ENCODE assay signal across 8 mouse cellular contexts in genomic region chr17:35295796-35296195, GRCm38 (mm10). TPM values are rescaled to one million over a fixed set of nuclear protein-coding genes. Genes with fewer than 3 reads are reported as not detected.
DNase-seq lines count a peak whose midpoint lies in the region; ATAC-seq and TF ChIP-seq lines count a peak whose summit lies in the region.
"Not testable (repeated sequence)": the region's sequence is repeated elsewhere in the genome, so short reads cannot be mapped to it uniquely, and the experiment has no call there.

No protein-coding gene starts in this region.

- peak; percentile 61; the same call in 1 of the 2 replicates for ATAC-seq in granulocyte monocyte progenitor cell, adult 5-6 weeks (replicated peaks; ENCODE audit: poor library complexity, severe bottlenecking)
- not testable (repeated sequence) for ATAC-seq in kidney, postnatal 0 days (replicated peaks; ENCODE audit: low FRiP score, low read depth); liver, embryonic 13.5 days (ENCODE audit: low read depth)

- TF ChIP-seq CTCF in cortical plate, adult 2 months (IDR thresholded peaks at IDR 0.05; ENCODE audit: extremely low read depth, insufficient read depth, low read length): peak; percentile 51
- TF ChIP-seq CTCF in kidney, postnatal 0 days (IDR thresholded peaks at IDR 0.05; ENCODE audit: low read depth): peak; percentile 80
- TF ChIP-seq CTCF in testis, adult 2 months (IDR thresholded peaks at IDR 0.05; ENCODE audit: control insufficient read depth, insufficient read depth, insufficient replicate concordance, low read depth, low read length): peak; percentile 83; the same call in 1 of the 2 replicates

- not testable (repeated sequence) for H3K4me1 ChIP-seq in cortical plate, adult 2 months (ENCODE audit: control insufficient read depth, insufficient read depth, low read length); kidney, postnatal 0 days (replicated peaks; ENCODE audit: insufficient read depth, low read length); liver, embryonic 13.5 days (replicated peaks); testis, adult 2 months (ENCODE audit: control insufficient read depth, insufficient read depth, low read length)

- H3K9me3 ChIP-seq in kidney, postnatal 0 days (replicated peaks; ENCODE audit: low read length); liver, embryonic 13.5 days (replicated peaks): not testable (repeated sequence)

- not testable (repeated sequence) for H3K27me3 ChIP-seq in kidney, postnatal 0 days (ENCODE audit: insufficient read depth, low read length); liver, embryonic 13.5 days; testis, adult 2 months (ENCODE audit: control insufficient read depth, insufficient read depth, low read length)

- peak; percentile 37 for DNase-seq in 416B (ENCODE audit: low read depth)
- peak; percentile 76 to 81 for DNase-seq in adrenal gland, adult 18-20 months (ENCODE audit: low spot score in 2 of 2)
- DNase-seq in kidney, postnatal 0 days (ENCODE audit: low spot score): peak; percentile 19
- peak; percentile 17 for DNase-seq in liver, embryonic 13.5 days
- peak; percentile 53 for DNase-seq in neural tube, embryonic 10.5 days (ENCODE audit: extremely low spot score, low spot score)

- H3K36me3 ChIP-seq in kidney, postnatal 0 days (ENCODE audit: insufficient read depth, low read length); liver, embryonic 13.5 days; testis, adult 2 months (ENCODE audit: control insufficient read depth, insufficient read depth, low read length): not testable (repeated sequence)

- 7% methylated on average over 5 of the region's 5 CpGs for WGBS in kidney, postnatal 0 days
- WGBS in liver, embryonic 13.5 days (ENCODE audit: insufficient replicate concordance): 3% methylated on average over 5 of the region's 5 CpGs

- H3K27ac ChIP-seq in cortical plate, adult 2 months (ENCODE audit: insufficient read depth, low read length); kidney, postnatal 0 days; liver, embryonic 13.5 days; testis, adult 2 months (ENCODE audit: control insufficient read depth, insufficient read depth, low read depth, low read length): not testable (repeated sequence)

- TF ChIP-seq POLR2A in cortical plate, adult 2 months (IDR thresholded peaks at IDR 0.05; ENCODE audit: extremely low read depth, insufficient read depth, low read length); testis, adult 2 months (IDR thresholded peaks at IDR 0.05; ENCODE audit: control insufficient read depth, low read depth, low read length): not testable (repeated sequence)

- not testable (repeated sequence) for H3K4me2 ChIP-seq in kidney, postnatal 0 days (ENCODE audit: low read length); liver, embryonic 13.5 days

- H3K9ac ChIP-seq in kidney, postnatal 0 days (ENCODE audit: low read depth, low read length); liver, embryonic 13.5 days: not testable (repeated sequence)

- not testable (repeated sequence) for H3K4me3 ChIP-seq in cortical plate, adult 2 months (ENCODE audit: insufficient read depth, low read length); kidney, postnatal 0 days (replicated peaks; ENCODE audit: low read depth, low read length); liver, embryonic 13.5 days (replicated peaks); testis, adult 2 months (ENCODE audit: control insufficient read depth, low read depth, low read length)

RNA-seq across cellular contexts. Expression of gene H2-Q1, which starts 24.4 kb away (rescaled TPM):
- 10 to 100 TPM in 1 of 2 experiments, 1 to 10 TPM in 1; 3.7 to 11.4 TPM for total RNA-seq in adrenal gland, adult 18-20 months (2021)
- polyA plus RNA-seq in cortical plate, adult 2 months (2012; rRNA removed): 0.68 and 0.88 TPM in 2 replicates
- total RNA-seq in granulocyte monocyte progenitor cell, adult 5-6 weeks (2014; fragmentation: Nextera tagmentation): not detected in 2 replicates
- not detected in 2 replicates for total RNA-seq in granulocyte monocyte progenitor cell, adult 5-6 weeks (2017)
- polyA plus RNA-seq in kidney, postnatal 0 days (2015; fragmentation: Nextera tagmentation; extraction: Ambion mirVana): not detected in 2 replicates
- polyA plus RNA-seq in liver, embryonic 13.5 days (2015; fragmentation: Nextera tagmentation; extraction: Ambion mirVana): 1.0 and 1.4 TPM in 2 replicates
- not detected in 2 replicates for polyA plus RNA-seq in testis, adult 2 months (2012; rRNA removed)

RNA-seq across cellular contexts. Expression of gene H2-D1, which starts 33.3 kb away (rescaled TPM):
- 100 to 1,000 TPM; 219 to 653 TPM for total RNA-seq in adrenal gland, adult 18-20 months (2021)
- 64.1 and 72.6 TPM in 2 replicates for polyA plus RNA-seq in cortical plate, adult 2 months (2012; rRNA removed)
- total RNA-seq in granulocyte monocyte progenitor cell, adult 5-6 weeks (2014; fragmentation: Nextera tagmentation): 275 and 369 TPM in 2 replicates
- total RNA-seq in granulocyte monocyte progenitor cell, adult 5-6 weeks (2017): 399 and 416 TPM in 2 replicates
- polyA plus RNA-seq in kidney, postnatal 0 days (2015; fragmentation: Nextera tagmentation; extraction: Ambion mirVana): 111 and 125 TPM in 2 replicates
- polyA plus RNA-seq in liver, embryonic 13.5 days (2015; fragmentation: Nextera tagmentation; extraction: Ambion mirVana): 74.5 and 77.7 TPM in 2 replicates
- 29.6 and 31.4 TPM in 2 replicates for polyA plus RNA-seq in testis, adult 2 months (2012; rRNA removed)

RNA-seq across cellular contexts. Expression of gene H2-Q2, which starts 46.2 kb away (rescaled TPM):
- total RNA-seq in adrenal gland, adult 18-20 months (2021): 1 to 10 TPM; 2.3 to 5.4 TPM
- polyA plus RNA-seq in cortical plate, adult 2 months (2012; rRNA removed): 0.57 and 0.96 TPM in 2 replicates
- 0.45 TPM in 1 of 2 replicates, not detected in the other for total RNA-seq in granulocyte monocyte progenitor cell, adult 5-6 weeks (2014; fragmentation: Nextera tagmentation)
- not detected in 2 replicates for total RNA-seq in granulocyte monocyte progenitor cell, adult 5-6 weeks (2017)
- polyA plus RNA-seq in kidney, postnatal 0 days (2015; fragmentation: Nextera tagmentation; extraction: Ambion mirVana): 4.6 and 6.1 TPM in 2 replicates
- 0.68 and 0.90 TPM in 2 replicates for polyA plus RNA-seq in liver, embryonic 13.5 days (2015; fragmentation: Nextera tagmentation; extraction: Ambion mirVana)
- polyA plus RNA-seq in testis, adult 2 months (2012; rRNA removed): 0.53 and 0.90 TPM in 2 replicates

RNA-seq across cellular contexts. Expression of gene Ddx39b, which starts 54.2 kb away (rescaled TPM):
- total RNA-seq in adrenal gland, adult 18-20 months (2021): 100 to 1,000 TPM; 195 to 213 TPM
- polyA plus RNA-seq in cortical plate, adult 2 months (2012; rRNA removed): 382 and 400 TPM in 2 replicates
- 411 and 417 TPM in 2 replicates for total RNA-seq in granulocyte monocyte progenitor cell, adult 5-6 weeks (2014; fragmentation: Nextera tagmentation)
- total RNA-seq in granulocyte monocyte progenitor cell, adult 5-6 weeks (2017): 175 and 187 TPM in 2 replicates
- 303 and 329 TPM in 2 replicates for polyA plus RNA-seq in kidney, postnatal 0 days (2015; fragmentation: Nextera tagmentation; extraction: Ambion mirVana)
- polyA plus RNA-seq in liver, embryonic 13.5 days (2015; fragmentation: Nextera tagmentation; extraction: Ambion mirVana): 208 and 220 TPM in 2 replicates
- polyA plus RNA-seq in testis, adult 2 months (2012; rRNA removed): 125 and 129 TPM in 2 replicates

Comparison
In these comparisons a context has a peak if more than half of its experiments do, and no peak if none do; other contexts are left out.
1. DNase-seq: peak in every context shown above with its lines; median percentile 78 in adrenal gland, adult 18-20 months; 53 in neural tube, embryonic 10.5 days; 37 in 416B; 19 in kidney, postnatal 0 days; 17 in liver, embryonic 13.5 days.